Mouse (Mus musculus): ENCODE data around the gene Brsk1. TPM values are rescaled to one million over a fixed set of nuclear protein-coding genes. Genes with fewer than 3 reads are reported as not detected.

Gene Brsk1
- total and polyA plus RNA-seq, 3 experiments = 0.44 TPM; not detected in 2

DNA sequence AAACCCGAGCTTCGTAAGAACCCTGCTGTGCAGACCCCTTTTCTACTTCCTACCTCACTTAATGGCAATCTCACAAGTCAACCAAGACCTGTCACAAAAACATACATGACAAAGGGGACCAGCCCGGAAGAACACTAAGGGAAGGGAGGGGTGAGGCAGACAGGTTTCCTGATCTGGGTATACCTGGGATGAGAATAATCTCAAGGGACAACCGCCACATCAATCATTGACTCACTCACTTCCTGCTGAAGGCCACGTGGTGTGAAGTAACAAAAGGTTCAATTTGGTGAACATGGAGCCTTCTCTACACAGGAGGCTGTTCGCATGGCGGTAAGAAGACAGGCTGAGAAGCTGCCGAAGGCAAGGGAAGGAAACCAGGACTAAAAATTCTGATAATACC, 38.8 kb upstream of the Brsk1 start:
- H3K4me3 ChIP-seq (ENCODE audit: low read depth, low read length) = no peak overlapping the region
- no peak for ATAC-seq (ENCODE audit: extremely low read depth, insufficient number of reproducible peaks, low FRiP score, poor library complexity, severe bottlenecking)
- no peak for DNase-seq (ENCODE audit: low spot score)
- TF ChIP-seq CTCF (IDR thresholded peaks at IDR 0.05; ENCODE audit: low read depth, low read length) = no peak
- TF ChIP-seq GATA2 (IDR thresholded peaks at IDR 0.05; ENCODE audit: borderline replicate concordance, low read depth, low read length) = no peak
- TF ChIP-seq GATA1 (IDR thresholded peaks at IDR 0.05; ENCODE audit: borderline replicate concordance, low read length) = no peak
- no peak for TF ChIP-seq POLR2AphosphoS5 (IDR thresholded peaks at IDR 0.05; ENCODE audit: insufficient replicate concordance, low read depth, low read length)
- no peak for TF ChIP-seq TAL1 (conservative IDR thresholded peaks at IDR 0.05; ENCODE audit: low read depth, low read length)
- H3K27me3 ChIP-seq (ENCODE audit: insufficient read depth, low read length) = no peaks in the 10 kb centered on the region
- H3K36me3 ChIP-seq (replicated peaks) = peaks cover 71% of the 10 kb centered on the region
- no peaks in the 10 kb centered on the region for H3K9me3 ChIP-seq (replicated peaks)
- peaks cover 76% of the 10 kb centered on the region for H3K4me1 ChIP-seq (ENCODE audit: insufficient read depth, low read depth, low read length)

DNA sequence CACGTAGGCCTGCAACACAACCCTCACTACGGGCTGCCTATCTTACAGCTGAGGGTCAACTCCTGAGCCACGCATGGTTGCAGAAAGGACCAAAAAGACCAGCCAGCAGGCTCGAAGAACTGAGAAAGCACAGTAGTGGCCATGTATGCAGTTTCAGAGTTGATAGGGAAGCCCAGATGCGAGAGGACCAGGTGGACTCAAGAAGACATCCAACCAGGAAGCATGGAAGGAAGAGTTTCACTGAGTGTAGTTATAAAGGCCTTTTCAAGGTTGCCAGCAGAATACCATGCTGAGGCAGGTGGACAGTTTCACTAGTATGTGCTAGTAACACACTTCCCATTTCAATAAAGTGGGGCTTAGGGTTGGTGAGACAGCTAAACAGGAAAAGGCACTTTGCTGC, 37.7 kb upstream of the Brsk1 start:
- Histone ChIP-seq H3K4me3 (ENCODE audit: low read depth, low read length) (peak overlapping the region; percentile 14; the same call in 1 of the 2 replicates), H3K36me3 (replicated peaks) (peaks cover 70% of the 10 kb centered on the region), H3K27me3 (ENCODE audit: insufficient read depth, low read length) (no peaks in the 10 kb centered on the region), H3K4me1 (ENCODE audit: insufficient read depth, low read depth, low read length) (peaks cover 75% of the 10 kb centered on the region), H3K9me3 (replicated peaks) (no peaks in the 10 kb centered on the region)
- DNase-seq (ENCODE audit: low spot score) (no peak), ATAC-seq (ENCODE audit: extremely low read depth, insufficient number of reproducible peaks, low FRiP score, poor library complexity, severe bottlenecking) (no peak)
- TF ChIP-seq CTCF (IDR thresholded peaks at IDR 0.05; ENCODE audit: low read depth, low read length) (no peak), TAL1 (conservative IDR thresholded peaks at IDR 0.05; ENCODE audit: low read depth, low read length) (no peak), GATA1 (IDR thresholded peaks at IDR 0.05; ENCODE audit: borderline replicate concordance, low read length) (no peak), GATA2 (IDR thresholded peaks at IDR 0.05; ENCODE audit: borderline replicate concordance, low read depth, low read length) (no peak), POLR2AphosphoS5 (IDR thresholded peaks at IDR 0.05; ENCODE audit: insufficient replicate concordance, low read depth, low read length) (no peak)

DNA sequence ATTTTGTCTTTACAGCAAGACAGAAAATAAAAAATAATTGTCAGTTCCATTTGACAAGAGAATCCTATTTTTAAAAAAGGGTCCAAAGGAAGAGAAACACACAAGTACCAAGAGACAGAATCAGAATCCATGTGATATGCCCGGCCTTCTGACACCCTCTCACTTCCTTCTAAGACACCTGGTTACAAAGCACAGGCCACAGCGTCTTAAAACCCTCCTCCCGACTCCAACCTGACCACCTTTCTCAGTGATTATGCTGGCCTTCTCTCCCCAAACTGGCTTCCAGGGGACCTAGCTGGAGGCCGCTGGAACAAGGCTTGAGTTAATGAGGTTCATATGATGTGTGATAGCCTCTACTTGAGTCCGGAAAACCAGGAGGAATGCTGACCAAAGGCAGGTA, 37.1 kb upstream of the Brsk1 start:
- H3K4me1 ChIP-seq (ENCODE audit: insufficient read depth, low read depth, low read length) = peaks cover 71% of the 10 kb centered on the region
- DNase-seq (ENCODE audit: low spot score) (no peak), ATAC-seq (ENCODE audit: extremely low read depth, insufficient number of reproducible peaks, low FRiP score, poor library complexity, severe bottlenecking) (no peak)
- H3K9me3 ChIP-seq (replicated peaks) = no peaks in the 10 kb centered on the region
- H3K36me3 ChIP-seq (replicated peaks) = peaks cover 67% of the 10 kb centered on the region
- TF ChIP-seq GATA2 (IDR thresholded peaks at IDR 0.05; ENCODE audit: borderline replicate concordance, low read depth, low read length) = no peak
- no peaks in the 10 kb centered on the region for H3K27me3 ChIP-seq (ENCODE audit: insufficient read depth, low read length)
- peak overlapping the region; percentile 56; the same call in 1 of the 2 replicates for H3K4me3 ChIP-seq (ENCODE audit: low read depth, low read length)

DNA sequence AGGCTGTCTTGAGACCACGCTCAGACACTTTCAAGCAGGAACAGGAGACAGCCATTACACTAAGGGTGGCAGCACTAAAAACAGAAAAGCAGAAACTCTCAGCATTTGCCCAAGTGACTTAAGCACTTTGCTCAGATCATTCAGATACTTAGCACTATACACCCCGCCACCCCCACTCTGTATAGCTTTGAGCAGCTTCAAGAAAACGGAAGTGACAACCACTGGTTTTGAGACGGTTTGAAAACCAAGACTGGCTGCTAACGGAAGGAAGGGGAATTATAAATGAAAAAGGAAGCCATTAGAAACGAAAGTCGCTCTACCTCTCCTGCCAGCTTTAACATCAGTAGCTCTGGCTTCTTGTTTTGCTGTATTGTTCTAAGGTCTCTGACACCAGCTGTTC, 36.6 kb upstream of the Brsk1 start:
- H3K36me3 ChIP-seq (replicated peaks) = peaks cover 63% of the 10 kb centered on the region
- peak overlapping the region; percentile 56; the same call in 1 of the 2 replicates for H3K4me3 ChIP-seq (ENCODE audit: low read depth, low read length)
- H3K9me3 ChIP-seq (replicated peaks) = no peaks in the 10 kb centered on the region
- H3K4me1 ChIP-seq (ENCODE audit: insufficient read depth, low read depth, low read length) = peaks cover 69% of the 10 kb centered on the region
- DNase-seq (ENCODE audit: low spot score) = peak; percentile 58
- peak; percentile 68 for ATAC-seq (ENCODE audit: extremely low read depth, insufficient number of reproducible peaks, low FRiP score, poor library complexity, severe bottlenecking)
- H3K27me3 ChIP-seq (ENCODE audit: insufficient read depth, low read length) = no peaks in the 10 kb centered on the region
- no peak for TF ChIP-seq TAL1 (conservative IDR thresholded peaks at IDR 0.05; ENCODE audit: low read depth, low read length)
- no peak for TF ChIP-seq POLR2AphosphoS5 (IDR thresholded peaks at IDR 0.05; ENCODE audit: insufficient replicate concordance, low read depth, low read length)
- no peak for TF ChIP-seq GATA2 (IDR thresholded peaks at IDR 0.05; ENCODE audit: borderline replicate concordance, low read depth, low read length)
- no peak for TF ChIP-seq CTCF (IDR thresholded peaks at IDR 0.05; ENCODE audit: low read depth, low read length)
- TF ChIP-seq GATA1 (IDR thresholded peaks at IDR 0.05; ENCODE audit: borderline replicate concordance, low read length) = no peak

DNA sequence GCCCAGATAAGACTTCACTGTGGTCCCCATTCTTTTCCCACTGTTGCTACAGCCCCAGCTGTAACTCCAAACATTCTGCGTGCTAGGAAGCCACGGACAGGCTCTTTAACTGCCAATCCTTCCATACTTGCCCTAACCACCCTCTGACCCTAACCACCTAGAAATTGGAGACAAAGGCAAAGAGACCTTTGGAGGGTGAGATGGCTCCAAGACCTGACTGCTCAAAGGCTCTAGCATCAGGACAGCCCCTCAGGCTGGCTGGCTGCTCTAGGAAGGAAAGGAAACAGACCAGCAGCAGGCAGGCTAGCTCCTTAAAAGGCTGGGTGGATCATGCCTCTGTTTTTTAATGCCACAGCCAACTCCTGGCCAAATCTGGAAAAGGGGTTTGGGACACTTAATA, 36.2 kb upstream of the Brsk1 start:
- TF ChIP-seq CTCF (IDR thresholded peaks at IDR 0.05; ENCODE audit: low read depth, low read length) (no peak), GATA2 (IDR thresholded peaks at IDR 0.05; ENCODE audit: borderline replicate concordance, low read depth, low read length) (no peak)
- H3K36me3 ChIP-seq (replicated peaks) = peaks cover 62% of the 10 kb centered on the region
- no peak for ATAC-seq (ENCODE audit: extremely low read depth, insufficient number of reproducible peaks, low FRiP score, poor library complexity, severe bottlenecking)
- H3K27me3 ChIP-seq (ENCODE audit: insufficient read depth, low read length) = no peaks in the 10 kb centered on the region
- no peak for DNase-seq (ENCODE audit: low spot score)
- H3K4me3 ChIP-seq (ENCODE audit: low read depth, low read length) = peak overlapping the region; percentile 56; the same call in 1 of the 2 replicates
- peaks cover 69% of the 10 kb centered on the region for H3K4me1 ChIP-seq (ENCODE audit: insufficient read depth, low read depth, low read length)
- H3K9me3 ChIP-seq (replicated peaks) = no peaks in the 10 kb centered on the region

DNA sequence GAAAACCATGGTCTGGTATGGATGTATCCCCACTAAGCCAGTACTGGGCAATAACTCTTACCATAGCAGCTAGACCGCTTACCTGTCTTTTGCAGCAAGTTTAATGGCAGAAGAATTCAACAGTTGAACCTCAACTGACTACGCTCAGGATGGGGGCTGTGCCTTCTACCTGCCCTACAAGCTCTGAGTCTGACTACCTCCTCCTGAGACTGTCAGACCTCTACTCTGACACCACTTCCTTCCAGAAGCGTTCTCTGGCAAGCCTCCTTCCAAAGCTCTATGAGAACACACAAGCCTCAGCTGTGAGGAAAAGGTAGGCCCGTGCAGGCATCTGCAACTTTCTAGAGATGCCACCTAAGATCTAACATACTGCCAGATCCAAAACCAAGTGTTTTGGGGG, 35.0 kb upstream of the Brsk1 start:
- Histone ChIP-seq H3K9me3 (replicated peaks) (no peaks in the 10 kb centered on the region), H3K4me3 (ENCODE audit: low read depth, low read length) (peak overlapping the region; percentile 8; the same call in 1 of the 2 replicates), H3K36me3 (replicated peaks) (peaks cover 65% of the 10 kb centered on the region), H3K27me3 (ENCODE audit: insufficient read depth, low read length) (no peaks in the 10 kb centered on the region), H3K4me1 (ENCODE audit: insufficient read depth, low read depth, low read length) (peaks cover 80% of the 10 kb centered on the region)
- TF ChIP-seq POLR2AphosphoS5 (IDR thresholded peaks at IDR 0.05; ENCODE audit: insufficient replicate concordance, low read depth, low read length) = no peak
- ATAC-seq (ENCODE audit: extremely low read depth, insufficient number of reproducible peaks, low FRiP score, poor library complexity, severe bottlenecking) (no peak), DNase-seq (ENCODE audit: low spot score) (no peak)

DNA sequence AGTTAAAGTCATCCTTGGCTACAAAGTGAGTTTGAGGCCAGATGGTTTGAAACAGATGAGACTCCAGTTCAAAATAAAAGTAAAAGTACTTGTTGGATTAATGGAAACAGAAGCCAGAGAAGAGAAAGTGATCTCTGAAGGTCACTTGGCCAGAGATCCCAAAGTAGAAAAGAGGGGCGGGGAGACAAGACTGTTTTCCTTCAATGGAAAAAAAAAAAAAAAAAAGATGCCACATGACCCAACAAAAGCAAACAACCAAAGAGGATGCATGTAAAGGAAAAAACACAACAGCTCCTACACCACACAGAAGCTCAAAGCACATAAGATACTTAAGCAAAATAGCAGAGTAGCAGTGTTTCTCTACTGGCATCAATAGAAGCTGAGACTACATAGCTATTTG, 34.5 kb upstream of the Brsk1 start:
- Histone ChIP-seq H3K4me1 (ENCODE audit: insufficient read depth, low read depth, low read length) (peaks cover 85% of the 10 kb centered on the region), H3K27me3 (ENCODE audit: insufficient read depth, low read length) (no peaks in the 10 kb centered on the region), H3K36me3 (replicated peaks) (peaks cover 70% of the 10 kb centered on the region), H3K9me3 (replicated peaks) (no peaks in the 10 kb centered on the region), H3K4me3 (ENCODE audit: low read depth, low read length) (peak overlapping the region; percentile 21; the same call in 1 of the 2 replicates)
- ATAC-seq (ENCODE audit: extremely low read depth, insufficient number of reproducible peaks, low FRiP score, poor library complexity, severe bottlenecking) (no peak), DNase-seq (ENCODE audit: low spot score) (no peak)
- no peak for TF ChIP-seq GATA2 (IDR thresholded peaks at IDR 0.05; ENCODE audit: borderline replicate concordance, low read depth, low read length)
- TF ChIP-seq TAL1 (conservative IDR thresholded peaks at IDR 0.05; ENCODE audit: low read depth, low read length) = no peak
- no peak for TF ChIP-seq GATA1 (IDR thresholded peaks at IDR 0.05; ENCODE audit: borderline replicate concordance, low read length)
- no peak for TF ChIP-seq POLR2AphosphoS5 (IDR thresholded peaks at IDR 0.05; ENCODE audit: insufficient replicate concordance, low read depth, low read length)
- TF ChIP-seq CTCF (IDR thresholded peaks at IDR 0.05; ENCODE audit: low read depth, low read length) = no peak

All from G1E (cell line).